Mouse (Mus musculus): ENCODE data around the gene Catsperd. TPM values are rescaled to one million over a fixed set of nuclear protein-coding genes. Genes with fewer than 3 reads are reported as not detected.

Catsperd gene
- total and polyA plus RNA-seq, 2 experiments from 2014 or later, result 0.81 to 1.2 TPM

DNA sequence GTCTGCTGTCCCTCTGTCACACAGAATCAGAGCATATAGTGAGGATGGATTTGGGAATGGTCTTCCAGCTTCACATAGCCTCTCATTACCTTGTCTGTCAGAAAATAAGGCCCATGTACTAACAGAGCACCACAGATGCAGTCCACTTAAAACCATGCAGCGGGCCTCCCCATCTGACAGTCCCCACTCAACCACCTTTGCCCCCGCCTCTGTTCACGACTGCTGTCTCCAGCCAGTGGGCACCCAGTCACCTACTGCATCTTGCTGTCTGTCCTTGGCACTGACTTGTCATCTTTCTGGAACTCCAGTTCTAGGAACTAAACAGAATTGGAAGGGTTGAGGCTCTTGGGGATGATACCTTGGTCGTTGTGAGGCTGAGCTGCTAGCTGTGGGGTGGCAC lies 39.0 kb upstream of the Catsperd start:
- 97% methylated on average over 4 of the region's 4 CpGs for WGBS

DNA sequence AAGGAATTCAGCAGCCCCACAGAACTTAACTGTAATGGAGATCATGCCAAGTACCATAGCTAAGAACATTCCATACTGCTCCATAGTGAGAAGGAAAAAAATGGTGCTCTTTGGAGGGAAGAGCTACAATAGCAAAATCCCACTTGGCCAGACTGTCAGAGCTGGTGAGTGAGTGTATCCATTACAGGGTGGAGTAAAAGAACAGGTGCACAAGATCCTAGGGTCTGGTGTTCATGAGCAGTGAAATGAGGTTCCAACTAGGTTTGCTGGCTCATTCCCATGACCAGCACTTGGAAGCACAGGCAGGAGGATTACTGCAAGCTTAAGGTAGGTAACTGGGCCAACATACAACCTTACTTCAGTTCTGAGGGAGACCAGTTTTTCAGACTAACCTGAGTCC lies 35.4 kb upstream of the Catsperd start:
- Histone ChIP-seq H3K27me3 (ENCODE audit: insufficient read depth, low read length) (no peaks in the 10 kb centered on the region), H3K4me1 (ENCODE audit: insufficient read depth) (no peaks in the 10 kb centered on the region), H3K9ac (no peak overlapping the region)

More for the DNA sequence above, 39.0 kb upstream of the Catsperd start:
- peaks cover 69% of the 10 kb centered on the region for H3K36me3 ChIP-seq (ENCODE audit: insufficient read depth)
- H3K9ac ChIP-seq, result no peak overlapping the region
- no peak overlapping the region for H3K4me3 ChIP-seq (ENCODE audit: low read depth, low read length)
- no peaks in the 10 kb centered on the region for H3K9me3 ChIP-seq (ENCODE audit: low read length)
- TF ChIP-seq CTCF (IDR thresholded peaks at IDR 0.05; ENCODE audit: low read depth), result no peak
- no peaks in the 10 kb centered on the region for H3K27me3 ChIP-seq (ENCODE audit: insufficient read depth, low read length)
- H3K27ac ChIP-seq (ENCODE audit: low read depth, low read length), result no peak overlapping the region
- DNase-seq (no peak), ATAC-seq (no peak)
- H3K4me1 ChIP-seq (ENCODE audit: insufficient read depth), result peaks cover 15% of the 10 kb centered on the region
- no peak overlapping the region for H3K4me2 ChIP-seq (ENCODE audit: low read depth)

DNA sequence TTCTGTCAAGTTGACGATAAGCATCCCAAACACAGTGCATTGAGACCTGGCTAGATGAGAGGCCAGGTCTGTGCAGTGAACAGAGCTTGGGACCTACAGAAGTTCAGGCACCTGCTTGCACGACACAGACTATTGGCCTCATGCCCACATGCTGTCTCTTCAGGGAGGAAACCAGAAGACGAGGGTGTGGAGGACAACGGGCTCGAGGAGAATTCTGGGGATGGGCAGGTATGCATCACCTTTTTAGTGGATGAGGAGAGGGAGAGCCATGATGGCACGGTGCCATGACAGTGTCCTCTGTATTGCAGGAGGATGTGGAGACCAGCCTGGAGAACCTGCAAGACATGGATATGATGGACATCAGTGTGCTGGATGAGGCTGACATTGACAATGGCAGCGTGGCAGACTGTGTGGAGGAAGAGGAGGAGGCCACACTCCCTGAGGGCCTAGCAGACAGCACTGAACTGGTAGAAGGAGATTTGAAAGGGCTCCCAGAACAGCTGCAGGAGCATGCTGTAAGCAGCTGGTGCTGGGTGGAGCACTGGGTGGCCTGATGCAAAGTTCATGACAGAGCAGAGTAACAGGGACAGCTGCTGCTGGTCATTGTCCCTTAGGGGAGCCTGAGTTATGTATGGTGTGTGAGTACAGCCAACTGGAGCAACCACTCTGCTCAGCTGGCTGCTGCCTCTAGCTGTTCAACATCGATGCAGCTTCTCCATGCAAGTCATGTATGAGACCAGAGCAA lies 34.2 kb upstream of the Catsperd start:
- Histone ChIP-seq H3K9ac (no peak overlapping the region), H3K4me1 (ENCODE audit: insufficient read depth) (no peaks in the 10 kb centered on the region), H3K4me2 (ENCODE audit: low read depth) (no peak overlapping the region), H3K4me3 (ENCODE audit: low read depth, low read length) (no peak overlapping the region), H3K27me3 (ENCODE audit: insufficient read depth, low read length) (no peaks in the 10 kb centered on the region), H3K9me3 (ENCODE audit: low read length) (no peaks in the 10 kb centered on the region), H3K36me3 (ENCODE audit: insufficient read depth) (peaks cover 90% of the 10 kb centered on the region), H3K27ac (ENCODE audit: low read depth, low read length) (no peak overlapping the region)
- TF ChIP-seq CTCF (IDR thresholded peaks at IDR 0.05; ENCODE audit: low read depth), result no peak
- WGBS, result 81% methylated on average over 8 of the region's 8 CpGs
- DNase-seq (no peak), ATAC-seq (no peak)

More for the DNA sequence above, 35.4 kb upstream of the Catsperd start:
- Histone ChIP-seq H3K27ac (ENCODE audit: low read depth, low read length) (no peak overlapping the region), H3K4me2 (ENCODE audit: low read depth) (no peak overlapping the region), H3K36me3 (ENCODE audit: insufficient read depth) (peaks cover 94% of the 10 kb centered on the region), H3K4me3 (ENCODE audit: low read depth, low read length) (no peak overlapping the region), H3K9me3 (ENCODE audit: low read length) (no peaks in the 10 kb centered on the region)
- no peak for TF ChIP-seq CTCF (IDR thresholded peaks at IDR 0.05; ENCODE audit: low read depth)
- DNase-seq, result no peak
- ATAC-seq, result no peak

DNA sequence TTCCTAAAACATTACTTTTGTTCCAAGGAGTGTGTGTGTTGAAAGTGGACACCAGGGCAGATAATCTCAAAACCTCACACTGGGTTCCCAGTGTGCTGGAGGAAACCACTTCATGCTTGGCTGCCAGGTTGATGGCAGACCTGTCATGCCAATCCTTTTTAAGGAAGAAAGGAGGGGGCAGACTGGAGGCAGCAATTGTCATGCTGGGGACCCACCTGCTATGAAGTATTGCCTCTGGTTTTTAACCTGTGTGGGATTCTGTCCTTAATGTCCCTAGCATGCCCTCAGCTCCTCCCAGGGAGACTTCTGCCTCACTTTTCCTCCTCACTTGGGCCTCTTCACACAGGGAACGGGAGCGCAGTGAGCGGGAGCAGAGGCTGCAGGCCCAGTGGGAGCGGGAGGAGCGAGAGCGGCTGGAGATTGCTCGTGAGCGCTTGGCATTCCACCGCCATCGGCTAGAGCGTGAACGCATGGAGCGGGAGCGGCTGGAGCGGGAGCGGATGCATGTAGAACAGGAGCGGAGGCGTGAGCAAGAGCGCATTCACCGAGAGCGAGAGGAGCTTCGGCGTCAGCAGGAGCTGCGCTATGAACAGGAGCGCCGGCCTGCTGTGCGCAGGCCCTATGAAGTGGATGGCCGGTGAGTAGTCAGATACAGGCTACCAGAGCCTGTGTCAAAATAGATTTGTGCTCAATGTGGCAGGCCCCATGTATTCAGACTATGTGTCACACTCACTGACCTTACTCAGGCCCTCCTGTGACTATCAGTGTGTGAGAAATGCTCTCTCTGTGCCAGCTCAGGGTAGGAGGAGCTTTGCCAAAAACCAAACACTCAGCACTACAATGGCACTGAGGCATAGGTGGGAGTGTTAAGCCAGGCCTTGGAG lies 24.5 kb upstream of the Catsperd start:
- no peak for TF ChIP-seq CTCF (IDR thresholded peaks at IDR 0.05; ENCODE audit: low read depth)
- DNase-seq, result no peak
- Histone ChIP-seq H3K4me2 (ENCODE audit: low read depth) (no peak overlapping the region), H3K9me3 (ENCODE audit: low read length) (no peaks in the 10 kb centered on the region), H3K4me3 (ENCODE audit: low read depth, low read length) (no peak overlapping the region), H3K27ac (ENCODE audit: low read depth, low read length) (no peak overlapping the region), H3K4me1 (ENCODE audit: insufficient read depth) (0 out of 2 replicates have a peak, but pooled peaks cover under 1% of the 10 kb centered on the region), H3K9ac (no peak overlapping the region), H3K27me3 (ENCODE audit: insufficient read depth, low read length) (no peaks in the 10 kb centered on the region), H3K36me3 (ENCODE audit: insufficient read depth) (peaks cover 81% of the 10 kb centered on the region)
- no peak for ATAC-seq
- 94% methylated on average over 28 of the region's 28 CpGs for WGBS

DNA sequence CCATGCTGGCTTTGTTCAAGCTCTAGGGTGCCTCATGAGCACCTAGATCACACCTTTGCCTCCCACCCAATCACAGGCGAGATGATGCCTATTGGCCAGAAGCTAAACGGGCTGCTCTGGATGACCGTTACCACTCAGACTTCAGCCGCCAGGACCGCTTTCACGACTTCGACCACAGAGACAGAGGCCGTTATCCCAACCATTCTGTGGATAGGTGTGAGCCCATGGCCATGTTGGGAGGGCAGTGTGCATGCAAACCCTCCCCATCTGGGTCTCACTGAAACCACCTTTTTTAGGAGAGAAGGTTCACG lies 23.9 kb upstream of the Catsperd start:
- 92% methylated on average over 9 of the region's 9 CpGs for WGBS
- TF ChIP-seq CTCF (IDR thresholded peaks at IDR 0.05; ENCODE audit: low read depth), result no peak
- Histone ChIP-seq H3K4me1 (ENCODE audit: insufficient read depth) (peaks cover 7% of the 10 kb centered on the region), H3K4me3 (ENCODE audit: low read depth, low read length) (no peak overlapping the region), H3K36me3 (ENCODE audit: insufficient read depth) (peaks cover 81% of the 10 kb centered on the region), H3K27me3 (ENCODE audit: insufficient read depth, low read length) (no peaks in the 10 kb centered on the region), H3K27ac (ENCODE audit: low read depth, low read length) (no peak overlapping the region), H3K9me3 (ENCODE audit: low read length) (no peaks in the 10 kb centered on the region), H3K4me2 (ENCODE audit: low read depth) (no peak overlapping the region), H3K9ac (no peak overlapping the region)
- DNase-seq, result no peak
- ATAC-seq, result no peak

DNA sequence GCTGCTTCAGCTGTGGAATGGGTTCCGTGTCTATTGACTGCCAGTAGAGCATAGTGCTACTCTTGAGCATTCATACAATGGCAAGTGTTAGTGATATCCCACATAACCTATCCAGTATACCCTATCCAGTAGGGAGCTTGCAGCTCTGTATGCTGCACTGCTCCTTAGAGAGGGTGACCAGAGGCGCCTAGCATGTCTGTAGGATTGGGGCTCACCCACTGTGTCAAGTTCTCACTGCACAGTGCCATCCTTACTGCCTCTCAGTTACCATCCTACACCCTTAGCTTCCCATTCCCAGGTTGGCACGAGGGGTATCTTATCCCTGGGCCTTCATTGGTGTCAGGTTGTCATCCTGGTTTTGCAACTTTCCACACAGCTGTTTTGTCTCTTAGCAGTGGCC lies 23.5 kb upstream of the Catsperd start:
- Histone ChIP-seq H3K36me3 (ENCODE audit: insufficient read depth) (peaks cover 79% of the 10 kb centered on the region), H3K27me3 (ENCODE audit: insufficient read depth, low read length) (no peaks in the 10 kb centered on the region), H3K4me2 (ENCODE audit: low read depth) (no peak overlapping the region), H3K9me3 (ENCODE audit: low read length) (no peaks in the 10 kb centered on the region), H3K9ac (no peak overlapping the region), H3K27ac (ENCODE audit: low read depth, low read length) (no peak overlapping the region), H3K4me3 (ENCODE audit: low read depth, low read length) (no peak overlapping the region), H3K4me1 (ENCODE audit: insufficient read depth) (peaks cover 9% of the 10 kb centered on the region)
- TF ChIP-seq CTCF (IDR thresholded peaks at IDR 0.05; ENCODE audit: low read depth), result no peak
- ATAC-seq (no peak), DNase-seq (no peak)
- 91% methylated on average over 3 of the region's 3 CpGs for WGBS

DNA sequence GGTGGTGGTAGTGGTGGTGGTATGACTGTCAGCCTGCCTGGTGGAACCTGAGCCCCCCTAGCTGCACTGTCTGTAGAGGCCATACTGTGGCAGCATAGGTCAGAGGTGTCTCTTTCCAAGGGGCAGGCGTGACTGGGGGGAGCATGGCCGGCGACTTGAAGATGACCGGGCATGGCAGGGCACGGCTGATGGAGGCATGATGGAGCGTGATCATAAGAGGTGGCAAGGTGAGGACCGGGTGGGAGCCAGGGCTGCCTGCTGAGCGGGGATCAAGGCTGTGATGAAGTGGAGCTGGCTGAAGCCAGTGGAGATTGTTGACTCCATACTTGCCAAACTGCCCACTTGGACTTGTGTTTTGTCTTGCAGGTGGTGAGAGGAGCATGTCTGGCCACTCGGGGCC lies 22.5 kb upstream of the Catsperd start:
- no peak overlapping the region for H3K9ac ChIP-seq
- H3K4me3 ChIP-seq (ENCODE audit: low read depth, low read length), result no peak overlapping the region
- ATAC-seq, result no peak
- TF ChIP-seq CTCF (IDR thresholded peaks at IDR 0.05; ENCODE audit: low read depth), result no peak
- no peak for DNase-seq
- no peaks in the 10 kb centered on the region for H3K9me3 ChIP-seq (ENCODE audit: low read length)
- 91% methylated on average over 9 of the region's 9 CpGs for WGBS
- H3K4me2 ChIP-seq (ENCODE audit: low read depth), result no peak overlapping the region
- peaks cover 14% of the 10 kb centered on the region for H3K4me1 ChIP-seq (ENCODE audit: insufficient read depth)
- no peaks in the 10 kb centered on the region for H3K27me3 ChIP-seq (ENCODE audit: insufficient read depth, low read length)
- no peak overlapping the region for H3K27ac ChIP-seq (ENCODE audit: low read depth, low read length)
- peaks cover 69% of the 10 kb centered on the region for H3K36me3 ChIP-seq (ENCODE audit: insufficient read depth)

Measured in forebrain, postnatal 0 days (tissue).